Mouse (Mus musculus): ENCODE results near the gene Col8a2.

DNA sequence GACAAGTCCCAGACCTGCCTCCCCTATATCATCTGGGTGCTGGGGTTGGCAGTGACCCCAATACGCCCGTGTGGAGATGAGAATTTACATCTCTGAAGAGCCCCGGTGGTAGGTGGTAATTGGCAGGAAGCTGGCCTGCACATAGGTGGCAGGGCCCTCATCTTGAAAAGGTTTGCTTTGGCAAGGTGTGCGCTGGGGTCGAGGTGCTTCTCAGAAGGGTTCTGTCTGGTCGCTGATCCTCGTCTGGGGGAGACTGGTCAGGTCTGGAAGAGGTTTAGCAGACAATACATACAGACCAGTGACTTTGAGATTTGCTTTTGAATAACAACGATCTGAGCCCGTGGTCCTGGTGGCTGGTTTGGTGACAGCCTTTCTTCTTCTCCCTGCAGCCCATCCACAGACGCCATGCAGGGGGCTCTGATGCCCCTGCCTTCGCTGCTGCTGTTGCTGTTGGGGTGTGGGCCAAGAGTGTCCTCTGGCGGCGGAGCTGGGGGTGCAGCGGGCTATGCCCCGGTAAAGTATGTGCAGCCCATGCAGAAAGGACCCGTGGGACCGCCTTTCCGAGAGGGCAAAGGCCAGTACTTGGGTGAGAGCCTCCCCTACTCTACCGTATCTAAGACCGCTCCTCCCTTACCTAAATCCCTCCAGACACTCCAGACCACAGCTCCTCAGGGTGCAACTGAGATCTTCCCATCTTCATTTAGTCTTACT lies 22.8 kb downstream of the Col8a2 start:
- TF ChIP-seq CTCF (conservative IDR thresholded peaks at IDR 0.05; ENCODE audit: low read length), result no peak
- no peak for TF ChIP-seq NANOG (IDR thresholded peaks at IDR 0.05; ENCODE audit: borderline replicate concordance, low read length)
- TF ChIP-seq POU5F1 (IDR thresholded peaks at IDR 0.05; ENCODE audit: borderline replicate concordance, low read length), result no peak
